Mouse (Mus musculus) ES-Bruce4 (cell line): ENCODE measurements around the gene Arpc4. TPM values are rescaled to one million over a fixed set of nuclear protein-coding genes. Genes with fewer than 3 reads are reported as not detected.

Experiments used
- H3K27ac ChIP-seq: 2 replicates; pipeline ENCODE4 v1.5.1; 2012; ENCODE audit warnings: low read length, inconsistent platforms; ENCODE audit not compliant: insufficient read depth
- H3K27me3 ChIP-seq: 2 replicates; pipeline ENCODE4 v1.6.1; 2012; ENCODE audit warnings: mild to moderate bottlenecking, low read length, inconsistent platforms; ENCODE audit not compliant: control insufficient read depth, poor library complexity, insufficient read depth, severe bottlenecking
- H3K36me3 ChIP-seq: 2 replicates; pipeline ENCODE4 v1.6.1; 2012; ENCODE audit warnings: inconsistent platforms, mild to moderate bottlenecking, low read length, moderate library complexity; ENCODE audit not compliant: control insufficient read depth, poor library complexity, insufficient read depth, severe bottlenecking
- H3K4me1 ChIP-seq: one replicate; pipeline ENCODE4 v1.8.1; 2011; ENCODE audit warnings: low read length; ENCODE audit not compliant: control insufficient read depth, insufficient read depth
- H3K4me3 ChIP-seq: 2 replicates; pipeline ENCODE4 v1.5.1; 2011; ENCODE audit warnings: low read depth, mild to moderate bottlenecking, low read length
- H3K9ac ChIP-seq: 2 replicates; pipeline ENCODE4 v1.6.1; 2012; ENCODE audit warnings: low read depth, mild to moderate bottlenecking, inconsistent platforms; ENCODE audit not compliant: poor library complexity, severe bottlenecking
- H3K9me3 ChIP-seq: replicated peaks from 2 replicates; pipeline ENCODE4 v1.6.1; 2012; ENCODE audit warnings: mild to moderate bottlenecking, low read length, inconsistent platforms; ENCODE audit not compliant: control insufficient read depth, poor library complexity, insufficient read depth, severe bottlenecking
- CTCF ChIP-seq: IDR thresholded peaks from one replicate; pipeline ENCODE4 v1.8.1; 2011; ENCODE audit warnings: low read depth, low read length
- EP300 ChIP-seq: IDR thresholded peaks from 2 replicates; pipeline ENCODE4 v1.6.1; 2011; ENCODE audit warnings: low read depth, low read length; ENCODE audit not compliant: insufficient read depth
- POLR2A ChIP-seq: IDR thresholded peaks from one replicate; pipeline ENCODE4 v1.8.1; 2011; ENCODE audit warnings: low read length; ENCODE audit not compliant: insufficient read depth
- polyA plus RNA-seq: library from polyadenylated mRNA; stranded (reverse); fragments of >200 nt; gene quantifications from 2 replicates; pipeline ENCODE4 v1.2.4, GENCODE M21; 2011; ENCODE audit warnings: low read depth; ENCODE audit not compliant: missing spikeins, insufficient read depth, insufficient read length

The Arpc4 gene
- polyA plus RNA-seq, 1 experiment, result 120 TPM

GRCm38 (mm10) chr6:113392387-113393071 lies 14.6 kb downstream of the Arpc4 start:
- TF ChIP-seq CTCF (no peak), EP300 (no peak), POLR2A (no peak)
- Histone ChIP-seq H3K9me3 (no peaks in the 10 kb centered on the region), H3K27me3 (no peaks in the 10 kb centered on the region), H3K9ac (peak overlapping the region; percentile 72), H3K4me1 (peaks cover 3% of the 10 kb centered on the region), H3K36me3 (peaks cover 13% of the 10 kb centered on the region), H3K4me3 (peak overlapping the region; percentile 59), H3K27ac (no peak overlapping the region)

GRCm38 (mm10) chr6:113393951-113394350 lies 16.0 kb downstream of the Arpc4 start:
- H3K9ac ChIP-seq, result no peak overlapping the region
- no peaks in the 10 kb centered on the region for H3K9me3 ChIP-seq
- TF ChIP-seq EP300 (no peak), CTCF (no peak), POLR2A (no peak)
- H3K27me3 ChIP-seq, result no peaks in the 10 kb centered on the region
- peaks cover 3% of the 10 kb centered on the region for H3K4me1 ChIP-seq
- no peak overlapping the region for H3K27ac ChIP-seq
- no peak overlapping the region for H3K4me3 ChIP-seq
- H3K36me3 ChIP-seq, result peaks cover 9% of the 10 kb centered on the region

- no peak overlapping the region for H3K9ac ChIP-seq
- H3K27ac ChIP-seq, result no peak overlapping the region
- H3K36me3 ChIP-seq, result peaks cover 3% of the 10 kb centered on the region; the same call in 1 of the 2 replicates
- no peaks in the 10 kb centered on the region for H3K9me3 ChIP-seq
- no peak overlapping the region for H3K4me3 ChIP-seq
- H3K4me1 ChIP-seq, result peaks cover 3% of the 10 kb centered on the region
- TF ChIP-seq CTCF (no peak), POLR2A (no peak)
- no peaks in the 10 kb centered on the region for H3K27me3 ChIP-seq
These were observed 16.9 kb downstream of the Arpc4 start for GRCm38 (mm10) chr6:113394811-113395210.

GRCm38 (mm10) chr6:113395501-113395900 lies 17.6 kb downstream of the Arpc4 start:
- TF ChIP-seq EP300 (no peak), POLR2A (no peak), CTCF (peak; percentile 17)
- Histone ChIP-seq H3K27me3 (no peaks in the 10 kb centered on the region), H3K9me3 (no peaks in the 10 kb centered on the region), H3K9ac (no peak overlapping the region), H3K4me3 (no peak overlapping the region), H3K4me1 (peaks cover 3% of the 10 kb centered on the region), H3K36me3 (no peaks in the 10 kb centered on the region), H3K27ac (peak overlapping the region; percentile 71; the same call in 1 of the 2 replicates)

GRCm38 (mm10) chr6:113396270-113397030 lies 18.5 kb downstream of the Arpc4 start:
- H3K27me3 ChIP-seq, result no peaks in the 10 kb centered on the region
- peaks cover 3% of the 10 kb centered on the region for H3K4me1 ChIP-seq
- no peak overlapping the region for H3K9ac ChIP-seq
- no peak for TF ChIP-seq POLR2A
- peak; percentile 80 for TF ChIP-seq EP300
- TF ChIP-seq CTCF, result no peak
- no peak overlapping the region for H3K4me3 ChIP-seq
- peak overlapping the region; percentile 71 for H3K27ac ChIP-seq
- H3K36me3 ChIP-seq, result no peaks in the 10 kb centered on the region
- H3K9me3 ChIP-seq, result no peaks in the 10 kb centered on the region

GRCm38 (mm10) chr6:113402094-113402493 lies 24.2 kb downstream of the Arpc4 start:
- Histone ChIP-seq H3K4me3 (no peak overlapping the region), H3K9me3 (no peaks in the 10 kb centered on the region), H3K36me3 (no peaks in the 10 kb centered on the region), H3K4me1 (no peaks in the 10 kb centered on the region), H3K27ac (no peak overlapping the region), H3K27me3 (no peaks in the 10 kb centered on the region), H3K9ac (no peak overlapping the region)
- TF ChIP-seq POLR2A, result no peak
- no peak for TF ChIP-seq EP300
- no peak for TF ChIP-seq CTCF
